Mouse (Mus musculus): Measurements from ENCODE around the gene Gas7.

Gas7 gene

GRCm38 (mm10) chr11:67727095-67727494 lies 271.9 kb downstream of the Gas7 start:
- no peak for DNase-seq

GRCm38 (mm10) chr11:67728726-67729125 lies 273.5 kb downstream of the Gas7 start:
- no peak for DNase-seq

- DNase-seq = no peak
Observed at GRCm38 (mm10) chr11:67731056-67731455, 275.8 kb downstream of the Gas7 start.

GRCm38 (mm10) chr11:67733726-67734125 lies 278.5 kb downstream of the Gas7 start:
- no peak for DNase-seq

GRCm38 (mm10) chr11:67734597-67734996 lies 279.4 kb downstream of the Gas7 start:
- no peak for DNase-seq

- no peak for DNase-seq
Observed at GRCm38 (mm10) chr11:67738345-67738744, 283.1 kb downstream of the Gas7 start.

All from right cerebral cortex, postnatal 14 days (tissue).